Mouse (Mus musculus) thymus, adult 2 months (tissue): Measurements from ENCODE around the gene Ndufs6. TPM values are rescaled to one million over a fixed set of nuclear protein-coding genes. Genes with fewer than 3 reads are reported as not detected.

Experiments
- DNase-seq: peaks from one replicate; pipeline ENCODE4 v3.0.0; 2021
- H3K27ac ChIP-seq: fragments of 200-500 bp; 2 replicates; pipeline ENCODE4 v1.5.1; 2012; ENCODE audit warnings: low read length, control low read depth; ENCODE audit not compliant: control insufficient read depth, insufficient read depth
- H3K27me3 ChIP-seq: fragments of 200-500 bp; 2 replicates; pipeline ENCODE4 v1.6.1; 2012; ENCODE audit warnings: mild to moderate bottlenecking, low read length, moderate library complexity, mixed read lengths; ENCODE audit not compliant: control insufficient read depth, insufficient read depth
- H3K36me3 ChIP-seq: fragments of 200-500 bp; 2 replicates; pipeline ENCODE4 v1.6.1; 2012; ENCODE audit warnings: mild to moderate bottlenecking, low read length, moderate library complexity; ENCODE audit not compliant: control insufficient read depth, insufficient read depth
- H3K4me1 ChIP-seq: fragments of 200-500 bp; replicated peaks from 2 replicates; pipeline ENCODE4 v1.6.1; 2012; ENCODE audit warnings: low read length; ENCODE audit not compliant: control insufficient read depth, insufficient read depth
- H3K4me3 ChIP-seq: fragments of 200-500 bp; 2 replicates; pipeline ENCODE4 v1.5.1; 2012; ENCODE audit warnings: mild to moderate bottlenecking, low read length, control low read depth, moderate library complexity; ENCODE audit not compliant: control insufficient read depth, insufficient read depth
- CTCF ChIP-seq: fragments of 200-500 bp; IDR thresholded peaks from 2 replicates; pipeline ENCODE4 v1.5.1; 2012; ENCODE audit warnings: mild to moderate bottlenecking, control low read depth, low read length, moderate library complexity, borderline replicate concordance; ENCODE audit not compliant: control insufficient read depth, poor library complexity, insufficient read depth; ENCODE audit errors: extremely low read depth
- POLR2A ChIP-seq: fragments of 200-500 bp; IDR thresholded peaks from 2 replicates; pipeline ENCODE4 v1.6.1; 2012; ENCODE audit warnings: mild to moderate bottlenecking, low read length, control low read depth, moderate library complexity; ENCODE audit not compliant: control insufficient read depth, poor library complexity, insufficient read depth; ENCODE audit errors: extremely low read depth
- WGBS: fragments of 180-500 bp; shearing (Covaris S2); methylation state at CpG from one replicate; pipeline ENCODE4 v1.1.7; 2018; 5-methylcytosine and 5-hydroxymethylcytosine counted together
- polyA plus RNA-seq: library from polyadenylated mRNA; depleted of rRNA; stranded (reverse); fragments of >200 nt; gene quantifications from 2 replicates; pipeline ENCODE4 v1.2.3, GENCODE M21; 2012

Gene Ndufs6
- polyA plus RNA-seq, 1 experiment: 98.2 TPM

- no peaks in the 10 kb centered on the region for H3K4me1 ChIP-seq
- TF ChIP-seq POLR2A (no peak), CTCF (no peak)
- H3K36me3 ChIP-seq: no peaks in the 10 kb centered on the region
- no peak overlapping the region for H3K4me3 ChIP-seq
- no peak overlapping the region for H3K27ac ChIP-seq
- no peak for DNase-seq
- no peaks in the 10 kb centered on the region for H3K27me3 ChIP-seq
- WGBS: 90% methylated on average over 6 of the region's 6 CpGs
Measured at GRCm38 (mm10) chr13:73290206-73290605, 38.1 kb downstream of the Ndufs6 start.

GRCm38 (mm10) chr13:73283534-73283933 lies 44.8 kb downstream of the Ndufs6 start:
- Histone ChIP-seq H3K27ac (no peak overlapping the region), H3K4me3 (no peak overlapping the region), H3K36me3 (no peaks in the 10 kb centered on the region), H3K27me3 (no peaks in the 10 kb centered on the region), H3K4me1 (no peaks in the 10 kb centered on the region)
- DNase-seq: no peak
- TF ChIP-seq POLR2A (no peak), CTCF (no peak)
- WGBS: 90% methylated on average over 1 of the region's 1 CpGs

GRCm38 (mm10) chr13:73282407-73282806 lies 45.9 kb downstream of the Ndufs6 start:
- Histone ChIP-seq H3K4me1 (no peaks in the 10 kb centered on the region), H3K4me3 (no peak overlapping the region), H3K27ac (no peak overlapping the region), H3K36me3 (no peaks in the 10 kb centered on the region), H3K27me3 (no peaks in the 10 kb centered on the region)
- 90% methylated on average over 2 of the region's 2 CpGs for WGBS
- TF ChIP-seq CTCF (no peak), POLR2A (no peak)
- DNase-seq: no peak

GRCm38 (mm10) chr13:73279196-73279595 lies 49.1 kb downstream of the Ndufs6 start:
- no peaks in the 10 kb centered on the region for H3K36me3 ChIP-seq
- no peak overlapping the region for H3K4me3 ChIP-seq
- H3K27ac ChIP-seq: no peak overlapping the region
- DNase-seq: no peak
- TF ChIP-seq POLR2A: no peak
- no peak for TF ChIP-seq CTCF
- H3K4me1 ChIP-seq: no peaks in the 10 kb centered on the region
- WGBS: 63% methylated on average over 1 of the region's 1 CpGs
- no peaks in the 10 kb centered on the region; the same call in 1 of the 2 replicates for H3K27me3 ChIP-seq

GRCm38 (mm10) chr13:73277797-73278196 lies 50.5 kb downstream of the Ndufs6 start:
- Histone ChIP-seq H3K27me3 (no peaks in the 10 kb centered on the region; the same call in 1 of the 2 replicates), H3K4me3 (no peak overlapping the region), H3K36me3 (no peaks in the 10 kb centered on the region), H3K4me1 (no peaks in the 10 kb centered on the region), H3K27ac (no peak overlapping the region)
- TF ChIP-seq CTCF: no peak
- no peak for TF ChIP-seq POLR2A
- DNase-seq: no peak
- WGBS: 53% methylated on average over 1 of the region's 1 CpGs

GRCm38 (mm10) chr13:73277361-73277760 lies 51.0 kb downstream of the Ndufs6 start:
- no peak for TF ChIP-seq POLR2A
- TF ChIP-seq CTCF: no peak
- DNase-seq: no peak
- WGBS: 91% methylated on average over 6 of the region's 6 CpGs
- Histone ChIP-seq H3K4me1 (no peaks in the 10 kb centered on the region), H3K27ac (no peak overlapping the region), H3K4me3 (no peak overlapping the region), H3K27me3 (no peaks in the 10 kb centered on the region; the same call in 1 of the 2 replicates), H3K36me3 (no peaks in the 10 kb centered on the region)

GRCm38 (mm10) chr13:73273536-73273935 lies 54.8 kb downstream of the Ndufs6 start:
- DNase-seq: no peak
- WGBS: 43% methylated on average over 1 of the region's 1 CpGs
- Histone ChIP-seq H3K36me3 (no peaks in the 10 kb centered on the region), H3K4me1 (no peaks in the 10 kb centered on the region), H3K4me3 (no peak overlapping the region), H3K27ac (no peak overlapping the region), H3K27me3 (peaks cover 11% of the 10 kb centered on the region)
- no peak for TF ChIP-seq POLR2A
